Mouse (Mus musculus): ENCODE data around the gene Sycn.

Sycn gene

DNA sequence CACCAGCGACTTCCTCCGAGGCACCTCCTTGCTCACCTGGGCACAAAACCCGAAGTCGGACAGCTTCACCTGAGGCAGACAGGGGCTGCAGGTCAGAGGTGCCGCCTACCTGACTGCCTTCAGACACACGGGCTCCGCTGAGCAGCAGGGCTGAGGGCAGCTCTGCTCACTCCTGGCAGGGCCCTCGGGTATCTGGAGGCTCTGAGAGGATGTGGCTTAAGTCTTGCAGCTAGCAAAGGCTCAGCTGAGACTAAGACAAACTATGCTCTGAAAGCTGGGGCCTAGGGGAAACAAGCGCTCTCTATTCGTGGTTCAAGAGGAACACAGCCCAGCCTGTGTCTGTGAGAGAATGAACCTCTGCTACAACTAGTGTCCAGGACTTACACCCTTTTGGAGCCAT, 20.2 kb downstream of the Sycn start:
- no peak for DNase-seq

DNA sequence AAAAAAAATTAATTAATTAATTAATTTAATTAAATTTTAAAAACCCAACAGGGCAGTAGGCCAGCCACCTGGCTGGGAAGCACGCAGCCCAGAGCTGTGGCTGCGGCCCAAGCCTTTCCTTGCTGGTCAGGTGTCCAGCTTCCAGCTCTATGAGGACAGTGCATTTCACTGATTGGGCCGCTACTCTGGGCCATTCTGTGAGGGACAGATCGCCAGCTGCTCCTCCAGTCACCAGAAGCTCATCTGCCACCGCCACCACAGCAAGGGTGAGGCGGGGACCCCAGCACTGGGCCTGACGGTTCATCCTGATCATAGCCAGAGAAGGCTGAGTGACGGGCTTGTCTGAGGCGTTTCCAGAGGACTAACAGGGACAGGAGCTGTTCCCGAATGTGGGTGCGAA, 21.3 kb downstream of the Sycn start:
- DNase-seq: no peak

DNA sequence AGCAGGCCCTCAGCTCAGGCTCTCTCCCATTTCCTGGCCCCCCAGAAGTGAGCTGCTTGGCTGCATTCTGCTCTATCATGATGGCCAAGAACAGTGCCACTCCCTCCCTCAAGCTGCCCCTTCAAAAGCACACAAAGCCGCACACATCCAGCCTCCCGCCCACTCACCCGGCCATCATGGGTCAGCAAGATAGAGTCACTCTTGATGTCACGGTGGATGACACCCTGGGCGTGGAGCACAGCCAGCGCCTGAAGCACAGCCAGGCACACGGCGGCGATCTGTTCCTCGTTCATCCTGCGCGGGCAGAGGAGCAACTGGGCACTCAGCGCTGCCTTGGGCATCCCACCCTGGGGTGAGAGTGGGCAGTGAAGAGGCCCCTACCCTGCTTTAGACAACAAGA, 21.7 kb downstream of the Sycn start:
- DNase-seq: no peak

DNA sequence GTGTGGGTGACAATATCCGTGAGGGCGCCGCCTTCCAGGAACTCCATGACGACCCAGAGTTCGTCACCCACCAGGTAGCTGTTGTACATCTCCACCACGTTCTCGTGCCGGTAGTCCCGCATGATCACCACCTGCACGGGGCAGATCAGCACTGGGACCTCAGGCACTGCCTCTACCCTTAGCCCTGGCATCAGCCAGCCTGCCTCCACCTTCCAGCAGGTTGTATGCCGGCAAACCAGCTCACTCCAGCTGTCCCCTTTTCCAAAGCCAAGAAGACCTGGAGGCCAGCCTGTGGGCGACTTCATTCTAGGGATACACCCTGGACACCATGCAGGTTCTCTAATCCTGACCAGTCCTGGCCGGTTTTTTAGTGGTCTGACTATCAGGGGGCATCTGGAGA, 22.3 kb downstream of the Sycn start:
- DNase-seq: no peak

DNA sequence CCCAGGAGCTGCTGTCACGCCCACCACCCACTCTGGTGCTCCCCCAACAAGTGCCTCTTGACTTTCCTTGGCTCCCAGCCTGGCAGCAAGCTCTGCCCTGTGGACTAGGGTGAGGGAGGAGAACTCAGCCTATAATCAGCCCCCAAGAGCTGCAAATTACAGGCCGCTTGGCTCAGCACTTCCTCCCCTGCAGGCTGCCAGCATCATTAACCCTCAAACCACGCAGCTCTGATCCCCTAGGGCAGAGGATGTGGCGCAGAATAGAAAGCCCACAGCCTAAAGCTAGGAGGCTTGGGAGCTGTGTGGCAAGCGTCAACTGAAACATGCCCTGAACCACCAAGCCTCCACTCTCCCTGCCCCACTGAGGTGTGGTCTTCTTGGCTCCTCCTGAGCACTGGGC, 24.7 kb downstream of the Sycn start:
- DNase-seq: no peak

DNA sequence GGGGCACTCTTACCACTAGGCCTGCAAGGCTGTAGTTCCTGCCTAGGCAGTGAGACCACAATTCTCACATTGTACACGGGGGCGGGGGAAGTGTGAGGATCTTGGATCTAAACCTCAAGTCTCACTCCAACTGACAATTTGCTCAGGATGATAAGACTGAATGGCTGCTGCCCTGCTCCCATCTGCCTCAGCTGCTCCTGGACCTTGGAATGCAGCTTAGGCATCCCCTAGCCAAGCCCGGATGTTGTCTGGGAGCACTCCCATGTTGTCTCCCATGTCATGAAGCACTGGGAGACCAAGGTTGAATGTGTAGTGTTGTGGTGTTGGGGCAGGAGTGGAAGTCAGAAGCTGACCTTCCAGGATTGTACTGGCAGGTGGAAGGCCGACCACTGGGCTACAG, 26.9 kb downstream of the Sycn start:
- DNase-seq: no peak

DNA sequence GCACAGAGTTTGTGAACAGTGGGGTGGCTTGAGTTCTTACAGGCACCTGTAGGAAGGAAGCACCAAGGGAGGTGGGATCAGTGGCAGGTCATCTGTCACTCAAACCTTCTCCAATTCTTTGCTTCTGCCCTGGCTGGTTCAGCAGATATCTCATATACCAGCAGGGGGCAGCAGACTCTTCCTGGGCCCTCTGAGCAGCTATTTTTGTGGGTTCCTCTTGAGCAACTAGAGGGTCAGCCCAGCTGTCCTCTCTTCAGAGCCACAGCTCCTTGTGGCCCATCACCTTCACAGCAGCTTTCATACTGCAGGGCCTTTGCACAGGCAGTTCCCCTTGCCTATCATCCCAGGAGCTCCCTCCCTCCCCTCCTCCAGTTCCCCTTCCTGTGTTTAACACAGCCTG, 27.6 kb downstream of the Sycn start:
- peak; percentile 78 for DNase-seq

DNA sequence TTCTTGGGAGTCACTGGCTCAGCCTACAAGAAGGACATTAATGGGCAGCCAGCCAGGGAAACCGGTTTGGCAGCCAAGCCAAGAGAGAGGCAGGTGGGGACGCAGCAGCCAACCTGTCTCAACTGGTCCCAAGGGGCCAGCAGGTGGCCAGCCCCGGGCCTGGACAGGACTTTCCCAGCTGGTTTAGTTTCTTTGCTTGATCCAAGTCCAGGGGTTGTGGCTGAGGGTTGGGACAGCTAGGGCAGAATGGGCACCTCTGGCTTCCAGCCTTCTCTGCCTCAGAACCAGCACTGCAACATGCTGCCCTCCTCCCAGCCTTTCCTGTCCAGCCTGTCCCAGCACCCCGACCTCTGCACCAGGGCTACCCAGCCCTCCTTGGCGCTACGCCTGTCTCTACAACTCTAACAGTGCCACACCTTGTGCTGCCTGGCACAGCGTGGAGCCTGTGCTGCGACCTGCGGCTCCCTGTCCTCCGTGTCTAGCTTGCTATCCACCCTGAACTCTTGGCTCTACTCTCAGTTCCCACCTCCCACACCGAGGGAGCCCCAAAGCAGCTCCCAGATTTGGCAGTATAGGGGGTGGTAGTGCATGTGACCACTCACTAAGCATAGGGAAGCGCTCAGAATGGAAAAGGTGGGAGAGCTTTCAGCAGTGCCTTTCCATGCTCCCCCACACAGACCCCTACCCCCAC, 29.8 kb downstream of the Sycn start:
- DNase-seq: peak; percentile 95

DNA sequence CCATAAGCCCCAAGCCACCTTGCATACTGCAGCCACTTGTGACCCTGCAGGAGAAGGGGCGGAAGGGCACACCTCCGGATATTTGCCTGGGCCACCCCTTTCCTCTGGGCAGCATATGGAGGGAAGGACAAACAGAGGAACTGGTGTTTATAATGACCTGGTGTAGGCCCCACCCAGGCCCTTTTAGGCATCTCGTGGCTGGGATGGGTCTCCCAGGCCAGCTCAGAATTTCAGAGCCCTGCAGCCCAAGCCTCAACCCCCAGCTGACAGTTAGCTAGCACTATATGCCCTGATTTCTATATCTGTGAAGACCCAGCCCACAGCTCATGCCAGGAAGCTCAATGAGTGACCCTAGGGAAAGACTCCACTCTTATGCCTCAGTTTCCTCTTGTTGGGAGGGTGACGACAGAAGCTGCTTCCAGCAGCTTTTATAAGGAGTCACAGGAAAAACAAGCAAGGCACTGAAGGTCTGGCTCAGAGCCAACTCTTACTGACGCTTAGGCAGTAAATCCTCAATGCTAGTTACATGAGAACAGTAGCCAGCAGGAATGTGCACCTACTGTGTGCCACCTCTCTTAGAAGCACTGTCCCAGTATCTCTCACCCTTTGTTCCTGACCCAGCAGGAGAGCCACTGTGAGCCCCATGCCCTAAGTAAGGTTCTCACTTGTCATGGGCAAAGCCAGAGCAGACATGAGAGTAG, 30.4 kb downstream of the Sycn start:
- peak; percentile 75 for DNase-seq

DNA sequence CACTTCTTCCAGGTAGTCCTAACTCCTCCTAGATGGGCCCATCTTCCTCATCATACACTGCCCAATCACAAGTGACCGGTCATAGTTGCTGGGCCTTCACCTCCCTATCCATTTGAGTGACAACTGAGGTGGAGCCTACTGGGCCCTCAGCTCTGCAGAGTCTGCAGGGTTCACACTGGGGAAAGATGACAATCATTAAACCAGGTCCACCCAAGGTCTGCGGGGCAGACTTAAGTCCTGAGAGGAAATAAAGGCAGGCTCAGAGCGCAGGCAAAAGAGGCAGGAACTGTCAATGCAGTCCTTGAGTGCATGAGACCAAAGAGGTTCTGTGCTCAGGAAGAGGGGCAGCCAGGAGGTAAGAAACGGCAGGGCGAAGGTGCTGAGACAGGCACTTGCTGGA, 32.0 kb downstream of the Sycn start:
- DNase-seq: no peak

DNA sequence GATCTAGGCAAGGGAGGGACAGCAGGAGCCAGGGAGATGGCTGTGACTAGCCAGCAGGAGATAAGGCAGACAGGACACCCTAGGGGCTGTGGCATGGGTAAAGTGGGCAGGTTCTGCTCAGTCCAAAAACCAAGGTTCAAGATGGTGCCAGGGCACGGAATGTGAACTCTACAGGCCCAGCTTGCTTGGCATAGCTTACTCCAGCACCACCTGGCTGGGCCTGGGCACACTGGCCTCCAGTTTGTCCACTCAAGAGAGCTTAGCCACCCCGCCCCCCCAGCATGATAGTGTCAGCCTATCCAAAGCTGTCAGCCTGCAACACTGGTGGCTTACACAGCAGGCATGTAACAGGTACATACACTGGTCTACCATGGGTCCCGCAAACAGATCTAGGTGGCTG, 32.6 kb downstream of the Sycn start:
- no peak for DNase-seq

DNA sequence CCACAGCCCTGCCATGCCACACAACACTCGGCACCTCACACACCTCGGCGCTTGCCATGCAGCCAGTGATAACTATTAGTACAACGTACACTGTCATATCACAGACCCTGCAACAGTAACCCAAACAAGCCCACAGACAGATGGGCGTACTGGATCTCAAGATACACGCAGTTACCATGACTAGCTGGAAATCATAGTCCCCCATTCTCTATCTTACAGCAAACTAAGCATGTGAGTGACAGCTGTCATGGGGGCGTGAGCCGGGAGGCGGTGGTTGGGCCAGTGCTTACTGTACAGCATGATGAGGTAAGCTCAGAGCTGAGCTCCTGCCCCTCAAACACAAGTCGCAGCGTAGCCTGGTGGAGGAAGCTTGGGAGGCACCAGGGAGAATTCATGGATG, 34.9 kb downstream of the Sycn start:
- no peak for DNase-seq

DNA sequence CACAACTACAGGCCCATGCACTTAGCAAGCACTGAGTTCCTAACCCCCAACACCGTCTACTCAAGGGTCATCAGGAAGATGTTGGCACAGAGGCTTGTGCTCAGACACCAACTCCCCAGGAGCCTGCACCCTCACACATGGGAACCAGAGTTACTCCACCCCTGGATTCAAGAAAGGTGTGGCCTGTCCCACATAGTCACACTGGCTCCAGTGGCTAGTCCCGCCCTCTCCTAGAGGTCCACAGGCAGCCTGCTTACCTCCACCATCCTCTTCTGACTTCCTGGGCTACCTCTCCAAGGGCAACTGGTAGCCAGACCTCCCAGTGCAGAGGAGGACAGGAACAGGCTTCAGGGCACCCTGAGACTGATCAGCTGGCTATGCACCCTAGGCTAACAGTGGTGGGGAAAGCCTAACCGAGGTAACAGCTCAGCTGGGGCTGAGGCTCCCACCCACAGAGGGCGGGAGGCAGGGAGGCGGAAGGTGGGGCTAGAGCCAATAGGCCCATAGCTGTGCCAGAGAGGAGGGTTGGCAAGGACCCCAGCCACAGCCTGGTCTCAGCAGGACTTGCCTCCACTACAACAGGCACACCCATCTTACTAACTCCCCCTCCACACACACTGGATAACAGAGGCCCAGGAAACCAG, 35.7 kb downstream of the Sycn start:
- peak; percentile 74 for DNase-seq

DNA sequence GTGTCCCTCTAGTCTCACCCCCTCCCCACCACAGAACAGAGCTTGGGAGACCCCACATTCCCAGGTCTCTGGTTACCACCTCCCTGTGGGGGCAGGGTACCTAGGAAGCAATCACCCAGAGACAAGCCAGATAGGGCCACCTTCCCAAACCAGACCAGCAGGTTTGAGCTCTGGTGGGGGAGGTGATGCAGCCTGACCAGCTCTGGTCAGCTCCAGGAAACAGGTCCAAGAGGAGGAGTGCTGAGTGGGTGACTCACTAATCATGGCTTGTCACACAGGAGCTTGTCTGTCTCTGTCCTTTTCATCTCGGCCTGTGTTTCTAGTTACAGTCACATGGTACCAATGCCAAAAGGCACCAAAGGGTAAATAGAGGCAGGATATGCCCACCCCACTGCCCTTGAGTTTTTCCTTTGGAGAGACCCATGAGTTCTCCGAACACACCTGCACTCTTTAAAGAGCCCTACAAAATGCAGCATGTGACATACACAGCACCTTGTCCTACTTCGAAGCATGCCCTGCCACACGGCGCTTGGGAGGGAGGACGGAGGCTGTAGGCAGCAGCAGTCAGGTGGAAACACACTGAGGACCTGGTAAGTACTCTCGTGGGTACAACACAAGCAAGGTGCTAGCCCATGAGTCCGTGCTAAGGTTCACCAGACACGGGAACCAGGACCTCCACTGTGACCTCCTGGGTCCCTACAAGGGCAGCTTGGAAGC, 37.3 kb downstream of the Sycn start:
- peak; percentile 76 for DNase-seq

DNA sequence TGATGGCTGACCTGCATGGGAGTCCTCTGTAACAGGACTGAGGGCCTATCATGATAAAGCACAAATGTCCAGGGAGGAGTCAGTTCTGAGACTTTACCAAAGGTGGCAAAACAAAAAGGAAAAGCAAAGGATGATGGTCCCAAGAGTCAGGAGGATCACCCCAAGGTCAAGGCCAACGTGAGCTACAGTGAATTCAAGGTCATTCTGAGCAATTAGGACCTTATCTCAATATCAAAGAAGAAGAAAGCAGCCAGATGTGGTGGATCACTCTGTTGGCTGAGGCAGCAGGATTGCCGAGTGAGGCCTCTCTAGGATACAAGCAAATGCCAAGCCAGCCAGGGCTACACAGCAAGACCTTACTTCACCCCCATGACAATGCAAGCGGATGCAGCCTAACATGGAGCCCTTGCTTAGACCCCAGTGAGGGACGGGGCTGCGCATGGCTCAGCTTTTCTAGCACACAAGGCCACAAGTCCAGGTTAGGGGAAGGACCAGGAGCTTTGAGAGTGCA, 37.9 kb downstream of the Sycn start:
- no peak for DNase-seq

DNA sequence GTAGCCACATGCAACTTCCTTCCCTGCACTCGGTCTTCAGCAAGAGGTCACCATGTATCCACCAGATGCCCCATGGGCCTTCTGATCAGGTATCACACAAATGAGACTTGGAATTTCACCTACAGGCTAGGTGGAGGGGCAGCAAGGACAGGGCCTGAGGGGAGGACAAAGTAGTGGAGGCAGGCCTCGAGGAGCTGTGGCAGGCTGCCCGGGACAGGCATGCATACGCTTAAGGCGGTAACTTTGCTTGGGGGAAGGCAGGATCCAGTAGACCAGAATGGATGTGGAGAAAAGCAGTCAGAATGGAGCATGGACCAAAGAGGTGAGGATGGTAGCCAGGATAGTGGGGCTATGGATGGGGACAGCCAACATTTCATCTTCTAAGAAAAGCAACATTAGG, 39.1 kb downstream of the Sycn start:
- DNase-seq: no peak

DNA sequence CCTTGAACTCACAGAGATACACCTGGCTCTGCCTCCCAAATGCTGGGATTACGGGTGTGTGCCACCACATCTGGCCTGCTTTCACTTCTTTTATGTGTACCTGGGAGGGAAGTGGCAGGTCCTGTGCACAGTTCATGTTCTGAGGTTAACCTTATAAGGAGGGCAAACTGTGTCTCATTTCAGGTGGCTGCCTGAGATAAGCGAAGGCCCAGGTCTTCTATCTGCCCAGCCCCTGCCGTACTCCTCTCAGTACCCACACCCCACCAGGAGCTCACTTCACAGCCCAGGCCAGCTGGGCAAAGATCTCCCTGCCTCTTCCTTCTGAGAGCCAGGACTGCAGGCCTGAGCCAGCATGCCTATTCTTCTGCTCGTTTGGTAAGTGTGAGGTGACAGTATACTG, 41.0 kb downstream of the Sycn start:
- DNase-seq: no peak

DNA sequence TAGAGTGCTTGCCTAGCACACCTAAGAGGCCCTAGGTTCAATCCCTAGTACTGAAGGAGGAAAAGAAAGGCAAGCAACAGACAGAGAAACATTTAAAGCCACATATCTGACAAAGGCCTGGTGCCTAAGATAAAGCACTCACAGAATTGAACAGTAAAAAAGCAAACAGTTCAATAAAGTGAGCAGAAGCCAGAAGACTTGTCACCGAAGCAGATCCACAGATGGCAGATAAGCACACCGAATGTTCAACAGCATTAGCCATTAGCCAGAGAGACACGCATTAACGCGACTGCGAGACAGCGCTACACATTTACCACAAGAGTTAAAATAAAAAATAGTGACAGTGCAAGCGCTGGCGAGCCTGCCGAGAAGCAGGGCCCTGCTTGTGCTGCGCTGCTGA, 42.2 kb downstream of the Sycn start:
- no peak for DNase-seq

DNA sequence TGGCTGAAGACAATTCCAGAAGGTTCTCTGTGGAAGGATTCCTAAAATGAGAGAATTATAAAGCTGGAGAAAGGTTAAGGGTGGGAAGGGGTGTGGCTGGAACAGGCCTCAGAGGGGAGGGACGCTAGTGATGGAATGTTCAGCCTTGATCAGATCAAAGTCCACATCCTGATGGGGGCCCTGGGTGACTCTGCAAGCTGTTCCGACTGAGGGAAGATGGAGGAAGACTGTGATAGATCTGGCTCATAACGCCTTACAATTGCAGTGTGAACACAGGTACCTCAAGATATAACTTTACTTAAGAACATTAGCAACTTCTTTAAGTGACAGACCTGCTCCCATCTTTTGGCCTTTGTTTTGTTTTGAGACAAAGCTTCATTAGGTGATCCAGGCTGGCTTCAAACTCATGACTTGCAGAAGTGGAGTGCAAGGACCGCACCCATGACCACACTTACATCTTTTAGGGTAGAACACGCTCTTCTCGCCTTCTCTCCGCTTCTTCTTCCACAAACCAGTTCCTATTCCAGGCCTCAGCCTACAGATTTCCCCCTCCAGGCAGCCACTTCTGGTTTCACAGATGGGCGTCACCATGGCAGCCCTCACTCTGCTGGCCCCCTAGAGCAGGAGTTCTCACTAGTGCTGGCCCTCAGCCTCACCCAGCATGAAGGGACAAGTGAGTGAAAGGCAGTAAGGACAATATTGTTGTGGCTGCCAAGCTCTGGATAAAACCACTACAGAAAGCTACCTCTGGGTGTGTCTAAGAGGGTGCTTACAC, 43.1 kb downstream of the Sycn start:
- no peak for DNase-seq

DNA sequence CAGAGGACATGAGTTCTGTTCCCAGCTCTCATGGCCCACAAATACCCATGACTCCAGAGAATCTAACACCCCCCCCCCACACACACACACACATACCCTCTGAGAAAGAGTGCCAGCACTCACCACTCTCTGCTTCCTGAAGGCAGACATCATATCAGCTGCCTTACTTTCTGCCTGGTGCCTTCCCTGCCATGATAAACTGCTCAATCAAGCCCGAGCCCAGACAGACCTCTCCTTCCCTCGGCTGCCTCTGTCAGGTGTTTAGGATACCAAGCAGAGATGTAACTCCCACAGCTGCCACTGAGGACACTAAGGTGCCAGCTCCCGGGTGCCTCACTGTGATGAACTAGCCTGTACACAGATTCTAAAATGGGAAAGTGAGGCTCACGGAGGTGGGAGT, 43.8 kb downstream of the Sycn start:
- no peak for DNase-seq

DNA sequence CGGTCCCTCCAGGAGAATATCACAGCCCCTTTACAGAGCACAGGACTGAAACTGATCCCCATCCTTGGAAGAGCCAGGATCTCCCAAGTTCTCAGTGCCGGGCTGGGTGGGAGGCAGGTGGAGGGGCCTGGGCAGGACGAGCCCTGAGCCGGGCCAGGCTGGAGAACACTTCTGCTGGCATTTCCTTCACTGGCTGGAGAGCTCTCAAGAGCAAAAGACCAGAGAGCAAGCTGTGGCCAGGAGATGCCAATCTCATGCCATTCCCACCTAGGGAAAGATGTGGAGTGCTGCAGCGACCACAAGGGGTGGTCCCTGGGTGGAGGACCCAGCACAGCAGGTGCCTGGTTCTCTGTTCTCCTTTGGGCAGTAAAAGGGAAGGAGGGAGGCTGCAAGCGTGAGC, 44.3 kb downstream of the Sycn start:
- no peak for DNase-seq

DNA sequence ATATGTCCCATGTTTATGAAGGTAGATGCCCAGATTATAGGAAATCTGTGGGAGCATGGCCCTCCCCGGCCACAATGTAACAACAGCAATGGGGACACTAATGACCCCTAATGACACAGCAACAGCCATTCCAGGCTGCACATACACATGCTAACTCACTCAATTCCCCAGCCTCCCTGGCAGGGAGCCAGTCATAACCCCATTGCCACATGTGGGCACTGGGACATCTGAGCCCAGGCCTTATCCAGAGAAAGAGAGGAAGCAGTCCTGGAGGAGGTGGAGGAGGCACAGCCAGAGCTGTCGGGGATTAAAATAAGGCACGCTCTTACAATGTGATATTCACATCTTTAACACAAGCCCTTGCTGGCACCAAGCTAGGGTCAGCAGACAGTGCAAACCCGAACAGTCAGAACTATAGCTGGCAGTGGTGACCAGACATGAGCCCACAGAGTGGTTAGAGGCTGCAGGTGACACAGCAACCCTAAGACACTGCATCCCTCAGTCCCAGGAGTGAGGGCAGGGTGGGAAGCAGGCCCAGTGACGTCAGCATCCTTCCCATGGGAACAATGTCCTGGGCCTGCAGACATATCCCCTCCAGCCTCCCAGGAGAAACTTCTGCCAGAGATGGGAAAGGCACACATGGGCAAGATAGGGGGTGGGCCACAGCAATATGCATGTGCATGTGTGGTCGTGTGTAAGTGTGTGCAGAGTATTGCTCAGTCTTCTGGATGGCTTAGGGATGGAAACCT, 46.2 kb downstream of the Sycn start:
- DNase-seq: peak; percentile 69
